Mouse (Mus musculus) liver, adult (tissue): ENCODE measurements at regions not wholly inside any gene's neighbourhood (a gene's known extent, or its start where the extent isn't known, plus 50 kb on each side); places are given as distances from the start of the nearest gene placed in this dataset.

Experiments used
- GATA4 ChIP-seq: IDR thresholded peaks from 2 replicates; pipeline ENCODE4 v1.6.1; 2014; ENCODE audit warnings: mild to moderate bottlenecking, low read length; ENCODE audit not compliant: insufficient replicate concordance

DNA sequence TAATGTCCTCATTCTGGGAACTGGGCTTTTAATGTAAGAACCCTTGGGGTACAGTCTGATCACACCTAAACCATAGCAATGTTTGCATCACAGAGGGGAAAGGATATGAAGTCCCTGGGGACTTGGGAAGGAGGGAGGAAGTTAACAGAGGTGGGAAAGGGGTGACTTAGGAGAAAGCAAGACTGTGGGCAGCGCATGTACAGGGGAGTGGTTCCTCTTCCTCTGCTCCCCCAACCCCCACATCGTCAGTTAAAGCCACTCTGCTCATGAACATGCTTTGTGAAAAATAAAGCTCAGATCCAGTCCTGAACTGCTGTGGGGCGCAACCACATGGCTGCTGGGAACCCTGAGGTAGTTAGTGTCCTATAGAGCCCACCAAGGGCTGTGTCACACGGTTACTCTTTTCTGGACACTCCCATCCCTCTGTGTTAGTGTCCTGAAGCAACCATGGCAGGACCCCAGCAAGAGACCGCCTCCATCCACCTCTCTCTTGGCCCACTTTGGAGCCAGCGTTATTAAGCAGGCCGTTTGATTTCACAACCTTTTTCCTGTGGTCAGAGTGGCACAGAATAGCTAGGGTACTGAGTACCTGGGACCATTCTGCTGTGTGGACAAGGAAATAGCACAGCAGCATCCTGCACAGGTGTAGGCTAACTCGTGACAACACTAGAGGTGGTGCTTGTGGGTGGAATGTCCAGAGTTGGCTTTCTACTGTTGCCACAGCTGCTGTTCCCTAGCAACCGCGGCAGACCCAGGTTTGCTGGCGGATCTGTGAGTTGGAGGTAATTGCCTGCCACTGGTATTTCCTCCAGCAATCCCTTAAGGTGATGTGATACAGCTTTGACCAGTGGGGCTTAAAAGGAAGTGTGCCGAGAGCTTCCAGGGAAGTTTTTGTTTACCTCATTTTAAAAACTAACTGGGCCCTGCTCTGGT is 50.3 kb upstream of the Cpeb4 start:
- no peak for TF ChIP-seq GATA4
